Mouse (Mus musculus) megakaryocyte, embryonic 14.5 days (primary cell): ENCODE data around the gene Pitpna.

ENCODE experiments used
- FLI1 ChIP-seq: IDR thresholded peaks from 2 replicates; pipeline ENCODE4 v1.6.1; 2012; ENCODE audit warnings: low read length, inconsistent platforms, mixed read lengths
- GATA1 ChIP-seq: IDR thresholded peaks from 3 replicates; pipeline ENCODE4 v1.6.1; 2012; ENCODE audit warnings: mixed read lengths, low read length, inconsistent platforms, borderline replicate concordance

GRCm38 (mm10) chr11:75558101-75558500, 29.8 kb upstream of the Pitpna start:
- no peak for TF ChIP-seq GATA1
- no peak for TF ChIP-seq FLI1
